Mouse (Mus musculus) neural tube, embryonic 13.5 days (tissue): ENCODE measurements around the gene Notch2. TPM values are rescaled to one million over a fixed set of nuclear protein-coding genes. Genes with fewer than 3 reads are reported as not detected.

ENCODE experiments used
- ATAC-seq: fragments of 200-750 bp; cut with Nextera tagmentation; 2 replicates; pipeline ENCODE4 v1.8.0; 2017; ENCODE audit warnings: low read depth, mild to moderate bottlenecking, moderate TSS enrichment, moderate library complexity
- H3K27ac ChIP-seq: fragments of 300-500 bp; sonication (generic); replicated peaks from 2 replicates; pipeline ENCODE4 v1.5.1; 2015; ENCODE audit warnings: moderate library complexity, mild to moderate bottlenecking, inconsistent platforms
- H3K27me3 ChIP-seq: fragments of 300-500 bp; sonication (generic); 2 replicates; pipeline ENCODE4 v1.6.1; 2015; ENCODE audit warnings: mild to moderate bottlenecking, inconsistent platforms
- H3K36me3 ChIP-seq: fragments of 300-500 bp; sonication (generic); 2 replicates; pipeline ENCODE4 v1.6.1; 2015; ENCODE audit warnings: mild to moderate bottlenecking, inconsistent platforms
- H3K4me1 ChIP-seq: fragments of 300-500 bp; sonication (generic); replicated peaks from 2 replicates; pipeline ENCODE4 v1.6.1; 2015; ENCODE audit warnings: inconsistent platforms
- H3K4me2 ChIP-seq: fragments of 300-500 bp; sonication (generic); 2 replicates; pipeline ENCODE4 v1.6.1; 2015; ENCODE audit warnings: inconsistent platforms, mild to moderate bottlenecking, moderate library complexity
- H3K4me3 ChIP-seq: fragments of 300-500 bp; sonication (generic); 2 replicates; pipeline ENCODE4 v1.5.1; 2015; ENCODE audit warnings: mild to moderate bottlenecking, inconsistent platforms
- H3K9ac ChIP-seq: fragments of 300-500 bp; sonication (generic); 2 replicates; pipeline ENCODE4 v1.6.1; 2015; ENCODE audit warnings: moderate library complexity, mild to moderate bottlenecking, inconsistent platforms
- H3K9me3 ChIP-seq: fragments of 300-500 bp; sonication (generic); 2 replicates; pipeline ENCODE4 v1.6.1; 2016; ENCODE audit warnings: inconsistent platforms
- WGBS: fragments of 180-500 bp; shearing (Covaris S2); methylation state at CpG from one replicate; pipeline ENCODE4 v1.1.7; 2015; 5-methylcytosine and 5-hydroxymethylcytosine counted together
- polyA plus RNA-seq: library from polyadenylated mRNA; unstranded; fragments of >200 nt; fragmentation: Nextera tagmentation; extraction: Ambion mirVana; gene quantifications from 2 replicates; pipeline ENCODE4 v1.2.1, GENCODE M21; 2015

Notch2 gene
- polyA plus RNA-seq, 1 experiment from 2014 or later = 11.2 TPM

DNA sequence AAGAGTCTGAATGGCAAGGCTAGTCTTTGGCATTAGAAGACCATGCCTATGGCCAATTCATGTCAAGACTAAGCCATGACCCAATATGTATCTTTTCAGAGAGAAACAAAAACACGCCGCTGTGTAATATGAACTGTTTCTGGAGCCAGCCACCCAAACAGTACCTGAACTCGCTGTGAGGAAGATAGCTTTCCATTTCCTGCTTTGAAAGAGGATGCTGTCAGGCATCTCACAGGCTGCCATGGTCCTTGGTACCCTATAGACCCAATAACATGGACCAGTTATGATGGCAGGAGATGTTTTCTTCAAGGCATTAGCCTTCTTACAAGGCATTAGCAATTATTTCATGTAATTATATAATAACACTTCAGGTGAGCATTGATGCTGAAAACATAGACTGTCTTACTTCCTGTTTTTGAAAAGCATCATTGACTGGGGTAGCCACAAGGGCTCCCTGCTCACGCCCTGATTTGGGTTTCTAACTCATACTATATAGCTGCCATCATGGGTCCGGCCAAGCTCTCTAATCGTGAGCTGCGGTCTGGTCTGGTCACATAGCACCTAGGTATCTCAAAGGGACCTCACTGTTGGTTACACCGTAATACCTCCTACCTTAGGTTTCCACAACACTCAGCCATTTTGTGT lies 32.5 kb upstream of the Notch2 start:
- H3K27me3 ChIP-seq = no peaks in the 10 kb centered on the region
- H3K4me2 ChIP-seq = no peak overlapping the region
- H3K9ac ChIP-seq = no peak overlapping the region
- no peaks in the 10 kb centered on the region for H3K36me3 ChIP-seq
- no peaks in the 10 kb centered on the region for H3K4me1 ChIP-seq
- H3K9me3 ChIP-seq = no peaks in the 10 kb centered on the region
- ATAC-seq = no peak
- no peak overlapping the region for H3K4me3 ChIP-seq
- H3K27ac ChIP-seq = no peak overlapping the region
- 93% methylated on average over 8 of the region's 8 CpGs for WGBS

DNA sequence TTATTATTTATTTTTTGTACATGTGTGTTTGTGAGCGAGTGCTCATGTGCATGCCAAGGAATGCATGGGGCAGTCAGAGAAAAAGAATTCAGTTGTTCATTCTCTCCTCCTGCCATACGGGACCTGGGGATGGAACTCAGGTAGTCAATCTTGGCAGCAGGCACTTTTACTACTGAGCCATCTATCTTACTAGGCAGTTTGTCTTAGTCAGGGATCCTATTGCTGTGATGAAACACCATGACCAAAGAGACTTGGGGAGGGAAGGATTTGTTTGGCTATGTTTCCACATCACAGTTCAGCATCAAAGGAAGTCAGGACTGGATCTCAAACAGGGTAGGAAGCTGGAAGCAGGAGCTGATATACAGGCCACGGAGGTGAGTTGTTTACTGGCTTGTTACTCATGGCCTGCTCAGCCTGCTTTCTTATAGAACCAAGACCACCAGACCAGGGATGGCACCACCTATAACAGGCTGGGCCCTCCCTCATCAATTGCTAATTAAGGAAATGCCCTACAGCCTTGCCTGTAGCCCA lies 31.9 kb upstream of the Notch2 start:
- Histone ChIP-seq H3K27me3 (no peaks in the 10 kb centered on the region), H3K4me3 (no peak overlapping the region), H3K27ac (no peak overlapping the region), H3K4me2 (no peak overlapping the region), H3K9ac (no peak overlapping the region), H3K36me3 (no peaks in the 10 kb centered on the region), H3K9me3 (no peaks in the 10 kb centered on the region), H3K4me1 (no peaks in the 10 kb centered on the region)
- WGBS = 50% methylated on average over 3 of the region's 3 CpGs
- ATAC-seq = no peak

DNA sequence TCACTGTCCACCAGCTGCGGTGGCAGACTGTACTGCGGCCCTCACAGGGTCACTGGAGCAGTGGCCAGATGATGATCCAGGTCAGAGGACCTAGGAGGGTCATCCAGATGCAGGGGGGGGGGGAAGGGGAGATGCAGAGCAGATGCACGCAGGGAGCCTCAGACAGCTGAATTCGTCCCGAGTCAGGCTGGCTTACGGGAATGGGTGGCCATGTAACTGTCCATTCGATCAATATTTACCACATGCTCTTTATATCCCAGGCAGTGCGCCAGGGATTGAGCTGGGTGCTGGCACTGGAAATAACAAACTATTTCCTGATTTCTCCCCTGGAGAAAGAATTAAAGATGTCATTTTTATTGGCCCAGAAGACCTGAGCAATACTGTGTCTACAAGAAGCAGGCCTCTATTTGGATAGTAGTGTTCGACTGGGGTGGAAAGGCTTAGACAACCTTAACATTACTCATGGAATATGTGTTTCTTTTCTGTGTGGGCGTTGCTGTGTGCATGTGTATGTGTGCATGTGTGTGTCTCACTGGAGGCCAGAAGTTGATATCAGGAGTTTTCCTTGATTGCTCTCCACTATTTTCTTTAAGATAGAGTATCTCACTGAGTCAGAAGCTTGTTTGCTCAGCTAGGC lies 28.3 kb upstream of the Notch2 start:
- Histone ChIP-seq H3K36me3 (no peaks in the 10 kb centered on the region), H3K4me2 (no peak overlapping the region), H3K9ac (no peak overlapping the region), H3K9me3 (no peaks in the 10 kb centered on the region), H3K4me3 (no peak overlapping the region), H3K27ac (no peak overlapping the region), H3K4me1 (no peaks in the 10 kb centered on the region), H3K27me3 (no peaks in the 10 kb centered on the region)
- ATAC-seq = no peak
- 83% methylated on average over 10 of the region's 10 CpGs for WGBS

DNA sequence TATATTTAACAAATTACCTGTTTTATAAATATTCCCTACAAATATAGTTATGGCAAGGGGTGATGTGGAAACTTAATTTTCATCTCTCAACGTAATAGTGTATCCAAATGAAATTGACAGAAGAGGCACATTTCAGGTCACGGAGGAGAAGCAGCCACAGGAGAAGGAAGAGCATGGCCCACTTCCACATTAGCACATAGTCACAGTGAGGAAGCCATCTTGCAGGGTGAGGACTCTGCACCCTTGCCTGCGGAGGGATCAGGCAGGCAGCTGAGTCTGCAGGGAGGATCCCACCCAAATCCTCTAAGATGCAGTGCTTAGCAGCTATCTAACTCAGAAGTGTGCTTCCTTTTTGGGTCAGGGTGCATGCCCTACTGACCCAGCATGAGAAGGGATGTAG lies 27.6 kb upstream of the Notch2 start:
- Histone ChIP-seq H3K4me3 (no peak overlapping the region), H3K27me3 (no peaks in the 10 kb centered on the region), H3K9me3 (no peaks in the 10 kb centered on the region), H3K4me2 (no peak overlapping the region), H3K27ac (no peak overlapping the region), H3K9ac (no peak overlapping the region), H3K4me1 (no peaks in the 10 kb centered on the region), H3K36me3 (no peaks in the 10 kb centered on the region)
- ATAC-seq = no peak
- 83% methylated on average over 3 of the region's 3 CpGs for WGBS

DNA sequence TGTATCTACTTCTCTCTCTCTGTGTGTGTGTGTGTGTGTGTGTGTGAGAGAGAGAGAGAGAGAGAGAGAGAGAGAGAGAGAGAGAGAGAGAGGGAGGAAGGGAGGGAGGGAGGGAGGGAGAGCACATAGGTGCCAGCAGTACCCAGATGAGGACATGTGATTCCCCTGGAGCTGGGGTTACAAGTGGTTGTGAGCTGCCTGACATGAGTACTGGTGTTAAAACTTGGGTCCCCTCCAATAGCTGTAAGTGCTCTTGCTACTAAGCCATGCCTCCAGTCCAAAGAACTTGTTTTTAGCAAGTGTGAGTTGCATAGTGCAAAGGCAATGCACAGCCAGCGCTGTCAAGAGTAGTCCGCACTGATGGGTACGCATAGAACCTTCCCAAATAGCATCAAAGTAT lies 26.2 kb upstream of the Notch2 start:
- Histone ChIP-seq H3K27me3 (no peaks in the 10 kb centered on the region), H3K4me1 (no peaks in the 10 kb centered on the region), H3K4me2 (no peak overlapping the region), H3K36me3 (no peaks in the 10 kb centered on the region), H3K9ac (no peak overlapping the region), H3K4me3 (no peak overlapping the region), H3K9me3 (no peaks in the 10 kb centered on the region), H3K27ac (no peak overlapping the region)
- WGBS = 88% methylated on average over 3 of the region's 3 CpGs
- ATAC-seq = no peak

DNA sequence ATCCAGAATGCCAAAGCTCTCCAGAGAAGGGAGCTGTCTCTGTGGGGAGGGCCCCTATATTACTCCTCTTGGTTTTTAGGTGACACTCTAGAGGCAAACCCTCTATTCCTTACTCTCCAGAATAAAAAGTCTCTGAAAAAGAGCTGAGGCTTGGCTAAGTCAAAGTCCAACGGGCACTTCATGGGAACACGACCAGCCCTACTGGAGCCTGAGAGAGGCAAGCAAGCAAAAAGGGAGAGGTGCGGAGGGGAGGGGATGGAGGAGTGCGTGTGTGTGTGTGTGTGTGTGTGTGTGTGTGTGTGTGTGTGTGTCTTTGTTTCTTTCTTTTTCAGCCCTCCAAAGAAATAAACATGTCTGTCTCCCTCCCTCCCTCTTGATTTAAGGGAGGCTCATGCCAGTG lies 24.6 kb upstream of the Notch2 start:
- Histone ChIP-seq H3K4me1 (no peaks in the 10 kb centered on the region), H3K4me2 (no peak overlapping the region), H3K36me3 (no peaks in the 10 kb centered on the region), H3K27ac (no peak overlapping the region), H3K27me3 (no peaks in the 10 kb centered on the region), H3K9ac (no peak overlapping the region), H3K9me3 (no peaks in the 10 kb centered on the region), H3K4me3 (no peak overlapping the region)
- no peak for ATAC-seq
- 58% methylated on average over 4 of the region's 4 CpGs for WGBS

DNA sequence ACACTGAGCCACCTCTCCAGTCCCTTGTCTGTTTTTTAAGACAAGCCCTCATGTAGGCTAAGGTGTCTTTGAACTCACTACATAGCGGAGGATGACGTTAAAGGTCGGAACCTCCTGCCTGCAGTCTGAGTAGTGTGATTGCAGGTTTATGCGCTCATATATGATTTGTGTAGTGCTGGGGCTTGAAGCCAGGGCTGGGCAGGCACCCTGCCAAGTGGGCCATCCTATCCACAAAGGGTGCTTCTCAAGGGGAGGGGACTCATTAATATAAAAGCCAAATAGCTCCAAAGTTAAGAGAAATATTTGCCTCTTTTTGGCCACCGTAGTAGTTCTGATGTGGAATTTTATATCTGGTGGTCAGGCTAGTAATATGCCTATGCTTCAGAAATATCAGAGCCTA lies 22.8 kb upstream of the Notch2 start:
- Histone ChIP-seq H3K4me3 (no peak overlapping the region), H3K4me2 (no peak overlapping the region), H3K9me3 (no peaks in the 10 kb centered on the region), H3K27me3 (no peaks in the 10 kb centered on the region), H3K27ac (no peak overlapping the region), H3K36me3 (no peaks in the 10 kb centered on the region), H3K9ac (no peak overlapping the region), H3K4me1 (0 out of 2 replicates have a peak, but pooled peaks cover 4% of the 10 kb centered on the region)
- 92% methylated on average over 5 of the region's 5 CpGs for WGBS
- ATAC-seq = no peak

DNA sequence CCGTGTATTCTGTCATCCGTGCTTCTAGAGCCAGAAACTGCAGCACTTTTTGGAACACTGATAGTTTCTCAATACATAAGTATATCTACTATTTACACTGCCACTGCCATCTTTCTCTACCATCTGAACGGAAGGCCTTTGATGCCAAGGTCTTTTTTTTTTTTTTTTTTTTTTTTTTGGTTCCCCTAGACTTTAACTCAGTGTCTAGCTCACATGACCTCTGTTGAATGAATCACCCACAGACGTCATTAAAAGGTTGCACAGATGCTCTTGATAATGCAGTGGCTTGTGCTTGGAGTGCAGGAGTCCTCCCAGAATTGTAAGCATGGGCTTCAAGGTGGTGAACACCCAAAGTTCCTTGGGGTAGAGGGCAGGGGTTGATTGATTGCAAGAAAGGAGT lies 21.0 kb upstream of the Notch2 start:
- Histone ChIP-seq H3K27me3 (no peaks in the 10 kb centered on the region), H3K36me3 (no peaks in the 10 kb centered on the region), H3K27ac (no peak overlapping the region), H3K4me2 (no peak overlapping the region), H3K9ac (no peak overlapping the region), H3K4me1 (0 out of 2 replicates have a peak, but pooled peaks cover 4% of the 10 kb centered on the region), H3K4me3 (no peak overlapping the region), H3K9me3 (no peaks in the 10 kb centered on the region)
- 76% methylated on average over 4 of the region's 4 CpGs for WGBS
- ATAC-seq = no peak

DNA sequence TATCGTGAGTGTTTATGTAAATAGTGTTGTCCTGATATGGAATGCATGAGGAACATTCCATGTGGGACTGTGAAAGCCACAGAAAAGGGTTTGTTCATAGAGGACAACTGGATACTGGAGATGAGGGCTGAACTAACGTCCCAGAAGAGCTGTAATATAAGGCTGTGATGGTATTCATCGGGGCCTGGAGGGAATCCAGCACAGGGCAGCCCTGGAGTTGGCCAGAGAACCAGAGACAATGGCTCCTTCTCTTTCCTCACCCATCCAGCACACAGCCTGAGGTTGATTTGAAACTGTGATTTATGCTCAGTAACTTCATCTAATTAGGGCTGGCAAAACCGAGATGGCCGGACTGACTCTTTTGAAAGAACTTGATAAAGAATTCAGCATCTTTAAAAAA lies 20.1 kb upstream of the Notch2 start:
- Histone ChIP-seq H3K4me1 (0 out of 2 replicates have a peak, but pooled peaks cover 4% of the 10 kb centered on the region), H3K36me3 (no peaks in the 10 kb centered on the region), H3K9me3 (no peaks in the 10 kb centered on the region), H3K4me3 (no peak overlapping the region), H3K9ac (no peak overlapping the region), H3K4me2 (no peak overlapping the region), H3K27me3 (no peaks in the 10 kb centered on the region), H3K27ac (no peak overlapping the region)
- ATAC-seq = peak; percentile 61
- WGBS = 32% methylated on average over 5 of the region's 5 CpGs

DNA sequence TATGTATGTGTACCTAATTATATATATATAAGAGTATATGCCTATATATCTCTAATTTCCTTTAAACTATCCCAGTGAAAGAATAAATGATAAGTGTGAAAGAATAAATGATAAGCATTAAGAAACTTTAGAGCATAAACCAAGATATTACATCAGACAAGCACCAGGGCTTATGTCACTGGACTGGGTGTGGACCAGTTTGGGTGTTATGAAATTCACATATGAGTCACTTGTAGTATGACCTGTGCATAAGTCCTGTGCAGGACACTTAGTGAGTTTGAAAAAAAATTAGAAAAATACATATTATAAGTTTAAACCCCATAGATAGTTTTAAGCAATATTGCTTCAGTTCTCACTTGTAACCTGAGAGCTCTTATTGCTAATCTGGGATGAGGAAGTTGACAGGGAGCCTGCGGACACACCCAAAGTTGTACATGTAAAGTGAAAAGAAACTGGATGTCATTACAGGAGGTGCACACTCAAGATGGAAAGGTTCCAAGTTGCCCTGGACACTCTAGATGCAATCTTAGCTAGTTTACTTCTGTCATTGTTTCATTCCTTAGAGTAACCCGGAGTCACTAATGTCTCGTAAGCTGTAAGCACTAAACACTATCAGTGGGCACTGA lies 19.3 kb upstream of the Notch2 start:
- no peak overlapping the region for H3K9ac ChIP-seq
- no peaks in the 10 kb centered on the region for H3K36me3 ChIP-seq
- no peak overlapping the region for H3K4me2 ChIP-seq
- no peaks in the 10 kb centered on the region for H3K9me3 ChIP-seq
- WGBS = 87% methylated on average over 3 of the region's 3 CpGs
- H3K27me3 ChIP-seq = no peaks in the 10 kb centered on the region
- 0 out of 2 replicates have a peak, but pooled peaks cover 4% of the 10 kb centered on the region for H3K4me1 ChIP-seq
- no peak for ATAC-seq
- H3K27ac ChIP-seq = no peak overlapping the region
- no peak overlapping the region for H3K4me3 ChIP-seq

DNA sequence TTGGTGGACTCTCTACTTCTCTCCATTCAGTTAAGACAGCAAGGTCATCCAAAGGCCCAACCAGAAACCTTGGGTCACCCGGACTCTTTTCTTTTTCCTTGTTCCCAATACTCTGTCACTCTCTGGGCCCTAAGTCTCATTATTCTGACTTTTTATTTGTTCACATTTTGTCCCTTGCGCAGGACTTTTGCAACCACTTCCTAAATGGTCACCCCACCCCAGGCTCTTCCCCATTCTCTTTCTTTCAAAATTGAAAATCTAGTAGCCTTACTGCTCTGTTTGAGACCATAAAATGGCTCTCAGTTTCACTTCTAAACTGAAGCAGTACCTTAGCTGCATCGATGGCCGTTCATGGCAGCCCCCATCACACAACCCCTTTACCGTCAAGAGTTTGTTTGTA lies 18.5 kb upstream of the Notch2 start:
- Histone ChIP-seq H3K36me3 (no peaks in the 10 kb centered on the region), H3K9me3 (no peaks in the 10 kb centered on the region), H3K4me2 (no peak overlapping the region), H3K4me1 (0 out of 2 replicates have a peak, but pooled peaks cover 4% of the 10 kb centered on the region), H3K9ac (no peak overlapping the region), H3K27me3 (no peaks in the 10 kb centered on the region), H3K4me3 (no peak overlapping the region), H3K27ac (no peak overlapping the region)
- no peak for ATAC-seq
- WGBS = 92% methylated on average over 5 of the region's 5 CpGs

DNA sequence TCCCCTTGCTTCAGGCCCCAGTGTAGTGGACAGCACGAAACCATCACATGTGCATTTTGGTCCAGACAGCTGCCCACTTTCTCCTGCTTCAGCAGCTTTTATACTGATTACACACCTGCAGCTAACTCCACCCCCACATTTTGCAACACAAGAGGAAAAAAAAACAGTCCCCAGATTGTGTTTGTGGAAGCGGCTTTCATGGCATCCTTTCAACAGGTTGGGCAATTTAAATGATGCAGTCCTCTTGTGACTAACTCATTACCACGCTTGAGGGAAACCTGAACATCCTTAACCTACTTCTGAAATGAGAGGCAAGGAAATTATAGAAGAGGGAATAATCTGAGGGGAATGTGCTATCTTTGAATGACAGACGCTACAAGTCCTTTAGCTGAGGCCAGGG lies 15.0 kb upstream of the Notch2 start:
- no peak overlapping the region for H3K9ac ChIP-seq
- no peak overlapping the region for H3K4me3 ChIP-seq
- ATAC-seq = no peak
- no peaks in the 10 kb centered on the region for H3K9me3 ChIP-seq
- H3K4me1 ChIP-seq = 0 out of 2 replicates have a peak, but pooled peaks cover 4% of the 10 kb centered on the region
- H3K27ac ChIP-seq = no peak overlapping the region
- 77% methylated on average over 4 of the region's 4 CpGs for WGBS
- no peaks in the 10 kb centered on the region for H3K36me3 ChIP-seq
- no peak overlapping the region for H3K4me2 ChIP-seq
- H3K27me3 ChIP-seq = no peaks in the 10 kb centered on the region
